Mouse (Mus musculus) midbrain, postnatal 0 days (tissue): Measurements from ENCODE around the gene Tgfb1i1. TPM values are rescaled to one million over a fixed set of nuclear protein-coding genes. Genes with fewer than 3 reads are reported as not detected.

Experiments
- ATAC-seq: fragments of 200-750 bp; cut with Nextera tagmentation; 2 replicates; pipeline ENCODE4 v1.8.0; 2017; ENCODE audit warnings: moderate number of reproducible peaks, mild to moderate bottlenecking, moderate TSS enrichment, moderate library complexity; ENCODE audit not compliant: low FRiP score
- DNase-seq: peaks from one replicate; pipeline ENCODE4 v3.0.0-alpha.2; 2015; ENCODE audit warnings: low spot score
- H3K27ac ChIP-seq: fragments of 300-500 bp; sonication (generic); 2 replicates; pipeline ENCODE4 v1.5.1; 2014; ENCODE audit warnings: low read depth, mild to moderate bottlenecking, low read length, mixed read lengths
- H3K27me3 ChIP-seq: fragments of 300-500 bp; sonication (generic); 2 replicates; pipeline ENCODE4 v1.6.1; 2014; ENCODE audit warnings: low read length, control low read depth, mixed read lengths; ENCODE audit not compliant: insufficient read depth
- H3K36me3 ChIP-seq: fragments of 300-500 bp; sonication (generic); 2 replicates; pipeline ENCODE4 v1.6.1; 2014; ENCODE audit warnings: low read length, control low read depth, mixed read lengths; ENCODE audit not compliant: insufficient read depth
- H3K4me1 ChIP-seq: fragments of 300-500 bp; sonication (generic); 2 replicates; pipeline ENCODE4 v1.6.1; 2014; ENCODE audit warnings: mild to moderate bottlenecking, control low read depth, antibody characterized with exemption, low read length, mixed read lengths; ENCODE audit not compliant: insufficient read depth
- H3K4me2 ChIP-seq: fragments of 300-500 bp; sonication (generic); 2 replicates; pipeline ENCODE4 v1.6.1; 2014; ENCODE audit warnings: low read depth, mild to moderate bottlenecking, low read length, mixed read lengths; ENCODE audit not compliant: poor library complexity, severe bottlenecking
- H3K4me3 ChIP-seq: fragments of 300-500 bp; sonication (generic); 2 replicates; pipeline ENCODE4 v1.5.1; 2014; ENCODE audit warnings: low read depth, mild to moderate bottlenecking, low read length, moderate library complexity
- H3K9ac ChIP-seq: fragments of 300-500 bp; sonication (generic); replicated peaks from 2 replicates; pipeline ENCODE4 v1.6.1; 2014; ENCODE audit warnings: mild to moderate bottlenecking, low read length, moderate library complexity, mixed read lengths; ENCODE audit not compliant: poor library complexity, severe bottlenecking
- H3K9me3 ChIP-seq: fragments of 300-500 bp; sonication (generic); 2 replicates; pipeline ENCODE4 v1.6.1; 2016; ENCODE audit warnings: low read length, control low read depth
- CTCF ChIP-seq: IDR thresholded peaks from 2 replicates; pipeline ENCODE4 v1.5.1; 2016; ENCODE audit warnings: antibody characterized with exemption, mild to moderate bottlenecking
- WGBS: fragments of 180-500 bp; shearing (Covaris S2); extraction: QIAGEN DNeasy Blood & Tissue Kit; methylation state at CpG from one replicate; pipeline ENCODE4 v1.1.7; 2014; 5-methylcytosine and 5-hydroxymethylcytosine counted together
- polyA plus RNA-seq: library from polyadenylated mRNA; unstranded; fragments of >200 nt; fragmentation: Nextera tagmentation; extraction: Ambion mirVana; gene quantifications from 2 replicates; pipeline ENCODE4 v1.2.1, GENCODE M21; 2015
- total RNA-seq: library from RNA; depleted of rRNA; stranded (reverse); fragments of >200 nt; gene quantifications from 2 replicates; pipeline ENCODE4 v1.2.3, GENCODE M21; 2014

Gene Tgfb1i1
- total and polyA plus RNA-seq, 2 experiments from 2014 or later, result 18.2 to 20.2 TPM

DNA sequence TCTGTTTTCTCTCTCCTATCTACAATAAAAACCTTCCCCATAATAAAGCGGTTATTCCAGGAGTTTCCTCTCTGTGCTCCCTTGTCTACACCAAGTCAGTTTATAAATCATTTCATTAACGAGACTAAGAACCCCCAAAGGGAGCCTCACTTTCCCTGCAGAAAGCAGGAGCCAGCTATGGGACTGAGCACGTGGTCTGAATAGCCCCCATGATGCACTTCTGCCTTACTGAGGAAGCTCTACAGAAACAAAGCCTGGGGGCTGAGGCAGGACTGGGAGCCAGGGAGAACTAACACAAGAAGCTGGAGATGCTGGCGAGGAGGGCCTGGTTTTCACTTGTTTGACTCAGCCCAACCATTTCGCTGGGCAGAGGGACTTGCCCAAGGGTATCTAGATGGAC, 37.4 kb downstream of the Tgfb1i1 start:
- ATAC-seq (no peak), DNase-seq (no peak)
- TF ChIP-seq CTCF, result no peak
- WGBS, result 51% methylated on average over 5 of the region's 5 CpGs
- Histone ChIP-seq H3K4me1 (no peaks in the 10 kb centered on the region), H3K9ac (no peak overlapping the region), H3K9me3 (no peaks in the 10 kb centered on the region), H3K27me3 (no peaks in the 10 kb centered on the region), H3K4me3 (no peak overlapping the region), H3K27ac (no peak overlapping the region), H3K4me2 (no peak overlapping the region), H3K36me3 (peaks cover 16% of the 10 kb centered on the region)

DNA sequence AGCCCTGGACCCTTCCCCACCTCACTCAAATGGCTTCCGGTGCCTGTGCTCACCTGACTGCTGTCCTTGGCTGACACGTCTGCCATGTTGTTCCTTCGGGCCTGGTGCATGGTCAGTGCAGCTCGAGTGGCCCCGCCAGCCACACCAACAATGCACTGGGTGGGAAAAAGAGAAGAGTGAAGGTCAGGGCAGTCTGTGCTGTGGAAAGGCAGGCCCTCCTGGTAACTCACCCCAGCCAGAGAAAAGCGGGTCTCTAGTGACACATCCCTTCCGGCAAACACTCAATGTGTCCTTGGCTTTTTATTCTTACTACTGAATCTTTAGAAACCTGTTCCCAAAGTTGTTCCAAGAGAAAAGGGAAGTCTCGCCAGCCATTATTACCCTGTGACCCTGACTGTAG, 38.4 kb downstream of the Tgfb1i1 start:
- no peak for ATAC-seq
- no peak for DNase-seq
- H3K27me3 ChIP-seq, result no peaks in the 10 kb centered on the region
- no peak overlapping the region for H3K4me2 ChIP-seq
- no peak overlapping the region for H3K27ac ChIP-seq
- 90% methylated on average over 8 of the region's 8 CpGs for WGBS
- no peaks in the 10 kb centered on the region for H3K4me1 ChIP-seq
- no peak for TF ChIP-seq CTCF
- H3K4me3 ChIP-seq, result no peak overlapping the region
- H3K9ac ChIP-seq, result no peak overlapping the region
- no peaks in the 10 kb centered on the region for H3K9me3 ChIP-seq
- H3K36me3 ChIP-seq, result peaks cover 23% of the 10 kb centered on the region

DNA sequence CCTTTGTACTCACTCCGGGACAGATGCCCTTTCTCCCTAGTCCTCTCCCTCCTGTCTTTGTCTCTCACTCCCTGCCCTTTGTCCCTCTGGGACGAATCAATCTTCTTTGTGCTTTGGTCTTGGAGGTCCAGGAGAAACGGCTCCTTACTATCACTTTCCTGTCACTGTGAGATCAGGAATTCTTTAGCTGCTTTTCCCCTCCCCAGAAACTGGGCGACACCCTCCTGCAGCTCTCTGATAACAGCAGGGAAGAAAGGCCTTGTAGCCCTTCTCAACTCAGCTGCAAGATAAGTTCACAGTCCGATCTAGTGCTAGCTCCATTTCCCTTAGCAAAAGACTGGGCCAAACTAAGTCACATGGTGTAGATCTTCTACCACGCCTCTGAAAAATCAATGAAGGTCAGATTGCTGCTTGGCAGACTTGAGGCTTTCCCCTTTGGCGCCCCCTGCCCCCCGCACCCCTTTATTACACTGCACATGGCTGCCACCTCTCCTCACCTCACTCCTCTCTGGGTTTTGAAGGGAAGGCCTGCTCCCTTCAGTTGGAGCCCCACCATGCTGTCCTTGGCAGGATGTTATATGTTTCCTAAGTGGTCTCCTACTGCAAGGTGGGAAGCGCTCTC, 42.4 kb downstream of the Tgfb1i1 start:
- no peaks in the 10 kb centered on the region for H3K27me3 ChIP-seq
- WGBS, result 18% methylated on average over 9 of the region's 9 CpGs
- no peak overlapping the region for H3K4me3 ChIP-seq
- H3K27ac ChIP-seq, result no peak overlapping the region
- no peak overlapping the region for H3K9ac ChIP-seq
- peaks cover 30% of the 10 kb centered on the region for H3K36me3 ChIP-seq
- ATAC-seq (no peak), DNase-seq (peak; percentile 37)
- TF ChIP-seq CTCF, result peak; percentile 41
- no peaks in the 10 kb centered on the region for H3K4me1 ChIP-seq
- no peaks in the 10 kb centered on the region for H3K9me3 ChIP-seq
- H3K4me2 ChIP-seq, result no peak overlapping the region

DNA sequence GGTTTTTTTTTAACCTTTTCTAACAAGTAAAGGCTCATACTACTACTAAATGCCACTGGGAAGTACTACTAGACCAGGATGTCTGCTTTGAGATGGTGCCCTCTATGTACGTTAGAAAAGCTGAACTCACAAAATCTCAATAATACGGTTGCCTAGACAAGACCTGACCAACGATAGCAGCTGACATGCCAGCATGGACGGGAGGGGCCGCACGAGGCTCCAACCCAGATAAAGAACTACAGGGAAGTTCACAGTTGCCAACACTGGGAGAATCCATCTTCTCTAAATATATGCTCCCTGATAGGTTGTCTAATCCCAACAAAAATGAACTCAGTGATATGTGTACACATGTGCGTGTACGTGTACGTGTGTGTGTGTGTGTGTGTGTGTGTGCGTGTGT, 48.2 kb downstream of the Tgfb1i1 start:
- H3K27ac ChIP-seq, result no peak overlapping the region
- DNase-seq (no peak), ATAC-seq (no peak)
- TF ChIP-seq CTCF, result no peak
- 95% methylated on average over 10 of the region's 10 CpGs for WGBS
- H3K27me3 ChIP-seq, result no peaks in the 10 kb centered on the region
- no peaks in the 10 kb centered on the region for H3K9me3 ChIP-seq
- H3K9ac ChIP-seq, result no peak overlapping the region
- peaks cover 5% of the 10 kb centered on the region; the same call in 1 of the 2 replicates for H3K4me1 ChIP-seq
- H3K4me2 ChIP-seq, result no peak overlapping the region
- H3K4me3 ChIP-seq, result no peak overlapping the region
- H3K36me3 ChIP-seq, result peaks cover 12% of the 10 kb centered on the region

DNA sequence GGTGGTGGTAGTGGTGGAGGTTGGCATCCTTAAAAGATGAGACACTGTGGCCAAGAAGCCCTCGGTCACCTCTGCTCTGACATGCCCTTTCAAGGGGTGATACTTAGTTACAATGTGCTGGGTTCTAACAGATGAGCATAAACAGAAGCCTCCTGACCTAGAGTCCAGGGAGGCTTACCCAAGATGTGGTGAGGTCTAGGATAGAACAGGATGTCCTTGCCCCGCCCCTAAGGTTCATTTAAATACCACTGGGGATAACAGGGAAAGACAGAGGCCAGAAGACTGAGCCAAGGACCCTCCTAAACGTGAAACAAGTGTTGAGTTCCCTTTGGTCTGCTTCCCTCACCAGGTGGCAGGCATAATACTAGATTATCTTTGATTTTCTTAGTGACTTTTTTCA, 49.9 kb downstream of the Tgfb1i1 start:
- H3K4me3 ChIP-seq, result no peak overlapping the region
- no peaks in the 10 kb centered on the region for H3K9me3 ChIP-seq
- no peak overlapping the region for H3K9ac ChIP-seq
- H3K27me3 ChIP-seq, result no peaks in the 10 kb centered on the region
- TF ChIP-seq CTCF, result no peak
- DNase-seq (no peak), ATAC-seq (no peak)
- peaks cover 4% of the 10 kb centered on the region; the same call in 1 of the 2 replicates for H3K36me3 ChIP-seq
- 66% methylated on average over 3 of the region's 3 CpGs for WGBS
- no peak overlapping the region for H3K4me2 ChIP-seq
- peaks cover 5% of the 10 kb centered on the region; the same call in 1 of the 2 replicates for H3K4me1 ChIP-seq
- no peak overlapping the region for H3K27ac ChIP-seq

DNA sequence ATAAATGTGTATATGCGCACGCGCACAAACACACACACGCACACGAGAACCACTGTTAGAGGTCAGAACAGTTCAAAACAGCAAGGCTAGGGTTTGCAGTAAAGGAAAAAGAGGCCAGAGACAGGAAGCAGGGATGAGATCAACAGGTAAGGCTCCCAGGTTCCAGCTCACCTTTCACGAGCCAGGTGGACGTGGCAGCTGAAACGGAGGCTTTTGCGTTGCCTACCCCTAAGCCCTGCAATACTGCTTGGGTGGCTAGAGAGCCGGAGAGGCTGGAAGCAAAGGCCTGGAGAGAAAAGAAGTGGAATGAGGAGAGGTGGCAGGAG, 50.6 kb downstream of the Tgfb1i1 start:
- no peaks in the 10 kb centered on the region for H3K27me3 ChIP-seq
- H3K9me3 ChIP-seq, result no peaks in the 10 kb centered on the region
- H3K36me3 ChIP-seq, result peaks cover 4% of the 10 kb centered on the region; the same call in 1 of the 2 replicates
- ATAC-seq (no peak; the same call in 1 of the 2 replicates), DNase-seq (no peak)
- peak overlapping the region; percentile 89 for H3K4me3 ChIP-seq
- WGBS, result 38% methylated on average over 10 of the region's 10 CpGs
- TF ChIP-seq CTCF, result no peak
- peaks cover 5% of the 10 kb centered on the region; the same call in 1 of the 2 replicates for H3K4me1 ChIP-seq
- 0 out of 2 replicates have a peak overlapping the region, but pooled peaks have one; percentile 63 for H3K27ac ChIP-seq
- H3K9ac ChIP-seq, result peak overlapping the region; percentile 83
- H3K4me2 ChIP-seq, result peak overlapping the region; percentile 86
